Mouse (Mus musculus): ENCODE results near the gene Ltv1.

- TF ChIP-seq ZNF384 (IDR thresholded peaks at IDR 0.05; ENCODE audit: low read depth, low read length) (no peak), ZC3H11A (IDR thresholded peaks at IDR 0.05; ENCODE audit: borderline replicate concordance, low read depth, low read length) (no peak), CHD2 (IDR thresholded peaks at IDR 0.05; ENCODE audit: low read depth, low read length) (no peak), HCFC1 (IDR thresholded peaks at IDR 0.05; ENCODE audit: borderline replicate concordance, insufficient read depth, low read length) (no peak)
Observed at GRCm38 (mm10) chr10:13135751-13136150, 57.2 kb downstream of the Ltv1 start.
